Mouse (Mus musculus) sigmoid colon, adult 10 weeks (tissue): ENCODE measurements around the gene Tgm5. TPM values are rescaled to one million over a fixed set of nuclear protein-coding genes. Genes with fewer than 3 reads are reported as not detected.

Experiments
- polyA plus RNA-seq: library from polyadenylated mRNA; stranded (reverse); fragments of 350-450 nt; fragmentation: Illumina TruSeq; extraction: RNeasy Lipid Tissue Mini Kit (QIAGEN cat#74804); gene quantifications from one replicate; pipeline ENCODE4 v1.2.3, GENCODE M21; 2014; ENCODE audit warnings: low read depth, low replicate concordance

Gene Tgm5
- 0.41 TPM for polyA plus RNA-seq

DNA sequence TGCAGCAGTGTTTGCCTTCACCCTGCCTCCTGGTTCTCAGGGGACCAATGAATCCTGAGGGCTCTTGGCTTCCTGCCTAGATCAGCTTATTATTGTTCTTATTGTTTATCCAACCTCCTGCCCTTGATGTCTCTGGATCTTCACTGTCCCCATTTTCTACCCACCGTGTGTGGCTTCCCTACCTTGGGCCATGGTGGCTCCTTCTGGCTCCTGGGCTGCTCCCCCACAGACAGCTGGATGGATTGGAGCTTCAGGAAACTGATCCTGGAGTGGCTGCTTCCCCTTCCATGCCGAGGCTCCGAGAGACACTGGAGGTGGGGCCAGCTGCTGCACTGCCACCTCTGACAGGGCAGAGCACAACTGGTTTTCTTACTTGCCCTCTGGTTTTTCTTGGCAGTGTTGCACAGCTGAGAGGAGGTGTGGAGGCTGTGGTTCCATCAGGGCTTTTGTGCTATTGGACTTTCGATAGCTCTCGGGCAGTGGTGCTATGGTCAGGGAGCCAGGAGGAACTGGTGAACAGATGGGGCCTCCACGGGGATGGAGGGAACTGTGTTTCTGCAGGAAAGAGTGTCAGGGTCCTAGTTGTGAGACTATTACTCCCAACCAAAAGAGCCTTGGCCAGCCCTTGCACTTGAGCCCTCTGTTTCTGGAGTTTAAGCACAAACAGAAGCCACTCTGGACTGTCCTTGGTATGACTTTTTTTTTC, at the start of gene Tgm5:
Gene Tgm5 (minus strand): TSS at position 362 of the 706 bp plus-strand sequence.

DNA sequence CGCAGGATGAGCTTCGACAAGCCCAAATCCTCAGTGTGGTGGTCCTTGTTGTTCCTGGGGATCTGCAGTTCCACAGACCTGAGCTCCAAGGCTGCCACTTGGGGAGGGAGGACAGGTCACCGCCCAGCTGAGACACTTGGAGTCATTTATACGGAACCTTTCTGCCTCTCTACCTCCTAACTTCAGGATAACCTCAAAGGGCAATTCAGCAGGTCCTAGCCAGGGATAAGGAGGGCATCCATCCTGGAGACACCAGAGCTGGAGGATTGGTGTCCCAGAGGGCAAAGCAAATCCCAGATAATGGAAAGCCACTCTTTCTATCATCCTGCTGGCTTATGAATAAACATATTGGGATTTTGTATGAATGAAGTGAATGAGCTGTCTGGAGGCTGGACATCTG, 24.1 kb upstream of the Tgm5 start, which contains the start of gene Tgm7:
Gene Tgm7 (minus strand): TSS at position 101 of the 400 bp plus-strand sequence.

DNA sequence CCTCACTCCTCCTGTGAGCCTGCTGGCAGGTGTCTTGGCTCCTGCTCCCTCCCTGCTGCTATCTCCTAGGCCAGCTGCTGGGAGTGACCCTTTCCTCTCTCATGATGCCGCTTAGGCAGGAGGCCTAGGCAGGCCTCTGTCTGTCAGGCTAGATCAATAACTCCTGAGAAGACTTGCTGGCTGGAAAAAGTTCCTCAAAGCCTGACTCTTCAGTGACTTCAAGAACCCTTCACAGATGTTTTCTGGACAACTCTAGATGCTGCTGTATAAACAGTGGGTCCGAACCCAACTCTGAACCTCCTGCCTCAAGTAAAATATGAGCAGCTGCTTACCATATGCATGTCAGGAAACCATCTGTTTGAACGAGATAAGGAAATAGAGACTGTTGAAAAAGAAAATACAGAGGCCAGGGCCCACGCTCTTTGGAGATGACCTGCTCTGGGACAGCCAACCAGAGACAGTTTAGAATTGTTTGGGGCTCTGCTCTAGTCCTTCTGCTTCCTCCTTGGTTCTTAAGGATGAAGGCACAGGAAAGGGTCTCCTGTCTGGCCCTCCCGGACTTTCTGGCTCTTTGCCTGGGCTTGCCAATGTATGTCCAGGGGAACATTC, 48.8 kb downstream of the Tgm5 start, which contains the start of gene Epb42:
Gene Epb42 (minus strand): TSS at position 340 of the 609 bp plus-strand sequence.

DNA sequence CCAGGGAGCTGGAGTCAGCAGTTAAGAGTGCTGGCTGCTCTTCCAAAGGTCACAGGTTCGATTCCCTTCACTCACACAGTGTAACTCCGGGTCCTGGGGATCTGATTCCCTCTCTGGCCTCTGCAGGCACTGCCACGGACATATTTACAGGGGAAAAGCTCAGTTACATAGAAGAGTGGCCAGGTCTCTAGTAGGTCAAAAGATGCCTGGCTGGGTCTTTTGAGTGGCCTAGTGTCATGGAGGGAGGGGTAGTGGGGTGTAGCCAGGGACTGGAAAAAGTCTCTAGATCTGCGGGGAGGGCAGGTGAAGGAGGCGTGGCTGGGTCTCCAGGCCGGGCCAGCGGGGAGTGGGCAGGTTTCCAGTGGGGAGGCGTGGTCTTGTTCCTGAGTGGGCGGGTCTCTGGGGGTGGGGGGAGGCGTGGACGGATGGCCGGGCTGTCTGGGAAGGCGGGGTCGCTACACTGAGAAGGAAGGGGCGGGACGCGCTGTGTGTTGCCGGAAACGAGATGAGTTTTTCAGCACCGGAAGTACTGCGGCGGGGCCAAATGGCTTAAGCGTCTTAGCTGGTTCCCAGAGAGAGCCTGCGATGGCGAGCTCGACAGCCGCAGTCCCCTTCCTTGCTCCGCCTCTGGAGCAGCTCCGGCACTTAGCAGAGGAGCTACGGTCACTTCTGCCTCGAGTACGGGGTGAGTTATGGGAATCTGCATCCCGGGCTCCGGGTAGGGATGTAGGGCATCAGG, 77.5 kb downstream of the Tgm5 start, which contains the start of gene Ccndbp1:
Gene Ccndbp1 (plus strand): TSS at position 479 of the 739 bp plus-strand sequence.

Other genes starting within 250 kb of the Tgm5 start
- gene Cdan1, start 235.7 kb downstream of the Tgm5 start, polyA plus RNA-seq = 2.6 TPM
- gene Ttbk2, start 235.2 kb downstream of the Tgm5 start, polyA plus RNA-seq = 14.6 TPM
- gene Ubr1, start 115.1 kb downstream of the Tgm5 start, polyA plus RNA-seq = 39.2 TPM
- gene Tmem62, start 108.8 kb downstream of the Tgm5 start, polyA plus RNA-seq = 49.5 TPM
- 59.6 TPM for gene Ccndbp1, start 77.4 kb downstream of the Tgm5 start, polyA plus RNA-seq
- gene Epb42, start 48.8 kb downstream of the Tgm5 start, polyA plus RNA-seq = not detected
- gene Tgm7, start 24.0 kb upstream of the Tgm5 start, polyA plus RNA-seq = 0.19 TPM
- gene Adal, start 54.6 kb upstream of the Tgm5 start, polyA plus RNA-seq = 23.8 TPM
- 4.4 TPM for gene Lcmt2, start 54.8 kb upstream of the Tgm5 start, polyA plus RNA-seq
- gene Tubgcp4, start 84.8 kb upstream of the Tgm5 start, polyA plus RNA-seq = 121 TPM
- 27.1 TPM for gene Zscan29, start 85.3 kb upstream of the Tgm5 start, polyA plus RNA-seq
- gene Trp53bp1, start 185.6 kb upstream of the Tgm5 start, polyA plus RNA-seq = 15.0 TPM
- 0.88 TPM for gene Map1a, start 203.8 kb upstream of the Tgm5 start, polyA plus RNA-seq